Mouse (Mus musculus) testis, postnatal 14 days (tissue): ENCODE results near the gene Ppp2r5a.

Experiments
- DNase-seq: peaks from one replicate; pipeline ENCODE4 v3.0.0; 2021; ENCODE audit warnings: low spot score

The Ppp2r5a gene

DNA sequence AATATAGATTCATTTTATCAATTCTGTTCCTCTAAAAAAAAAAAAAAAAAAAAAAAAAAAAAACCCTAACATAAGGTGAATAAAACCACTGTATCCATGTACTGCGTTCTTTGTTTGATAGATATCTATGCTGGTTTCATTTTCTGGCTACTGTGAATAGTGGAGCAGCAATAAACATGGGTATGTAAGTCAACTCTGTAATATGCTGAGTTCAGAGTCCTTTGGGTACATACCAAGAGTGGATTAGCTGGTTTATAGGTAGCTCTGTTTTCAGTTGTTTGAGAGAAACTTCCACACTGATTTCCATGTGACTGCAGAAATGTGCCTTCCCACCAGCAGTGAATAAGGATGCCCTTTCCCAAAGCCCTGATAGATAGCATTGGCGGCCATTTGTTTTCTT is 25.0 kb downstream of the Ppp2r5a start:
- no peak for DNase-seq

DNA sequence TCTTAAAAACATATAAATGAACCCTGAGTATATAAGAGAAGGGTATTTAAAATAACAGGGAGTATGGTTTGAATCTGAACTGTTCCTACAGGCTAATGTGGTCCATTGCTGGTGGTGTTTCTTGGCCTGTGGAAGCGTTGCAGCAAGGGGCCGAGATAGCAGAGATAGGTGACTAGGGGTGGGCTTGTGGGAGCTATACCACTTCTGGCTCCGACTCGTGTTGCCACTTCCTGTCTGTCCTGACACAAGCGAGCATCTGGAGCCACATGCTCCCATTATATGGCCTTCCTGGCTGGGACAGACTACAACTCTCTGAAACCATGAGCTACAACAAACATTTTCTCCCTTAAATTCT is 27.5 kb downstream of the Ppp2r5a start:
- no peak for DNase-seq

DNA sequence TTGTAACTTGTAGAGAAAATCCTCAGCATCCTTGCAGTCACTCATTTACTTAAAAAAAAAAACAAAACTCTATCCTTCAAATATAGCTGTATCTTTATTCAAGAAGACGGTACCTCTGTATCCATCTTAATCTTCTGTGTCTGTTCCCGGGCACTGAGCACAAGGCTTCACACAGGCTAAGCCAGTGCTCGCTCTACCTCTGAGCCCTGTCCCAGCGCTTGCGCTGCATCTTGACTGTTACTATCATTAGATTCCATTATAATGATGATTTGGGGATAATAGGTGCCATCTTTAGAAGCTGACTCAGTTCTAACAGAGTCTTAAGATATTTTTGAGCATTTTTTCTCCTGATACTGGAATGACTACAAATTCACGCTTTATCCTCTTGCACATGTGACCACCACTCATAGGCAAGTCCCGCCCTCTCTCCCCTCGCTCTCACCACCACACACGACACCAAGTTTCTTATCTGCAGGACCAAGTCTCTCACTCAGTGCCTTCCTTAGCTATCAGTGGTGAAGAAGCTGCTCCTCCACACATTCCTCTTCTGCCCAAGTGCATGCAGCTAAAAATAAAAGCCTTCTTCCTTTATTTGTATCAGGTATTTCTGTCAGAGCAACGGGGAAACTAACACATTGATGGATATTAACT is 28.0 kb downstream of the Ppp2r5a start:
- no peak for DNase-seq

DNA sequence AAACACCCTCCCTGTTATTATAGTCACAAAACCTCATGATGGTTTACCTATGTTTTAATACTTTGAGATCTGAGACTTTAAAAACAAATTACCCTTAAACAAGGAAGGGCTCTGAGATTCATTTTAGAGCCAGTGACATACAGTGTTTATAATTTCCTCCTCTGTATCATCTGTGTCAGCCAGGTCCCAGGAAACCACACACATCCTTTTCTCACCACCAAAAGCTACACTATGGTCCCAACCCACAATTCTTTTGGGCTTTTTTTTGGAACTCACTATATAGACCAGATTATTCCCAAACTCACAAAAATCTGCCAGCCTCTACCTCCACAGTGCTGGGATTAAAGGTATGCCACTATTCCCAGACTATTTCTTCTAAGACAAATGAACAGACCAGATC is 33.9 kb downstream of the Ppp2r5a start:
- DNase-seq: no peak

DNA sequence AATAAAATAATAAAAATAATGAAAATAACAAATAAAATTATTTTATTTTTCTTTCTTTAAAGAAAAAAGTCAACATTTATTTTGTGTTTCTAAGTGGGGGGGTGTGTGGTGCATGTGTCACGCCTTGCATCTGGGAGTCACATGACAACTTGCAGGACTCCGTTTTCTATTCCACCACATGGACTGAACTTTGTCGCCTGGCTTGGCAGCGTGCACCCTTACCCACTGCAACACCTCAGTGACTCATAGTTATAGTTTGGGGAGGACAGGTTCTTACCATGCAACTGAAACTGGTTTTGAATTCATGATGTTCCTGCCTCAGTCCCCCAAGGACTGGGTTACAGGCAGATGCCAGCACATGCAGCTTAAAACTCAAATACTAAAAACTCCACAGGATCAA is 34.9 kb downstream of the Ppp2r5a start:
- DNase-seq: no peak

DNA sequence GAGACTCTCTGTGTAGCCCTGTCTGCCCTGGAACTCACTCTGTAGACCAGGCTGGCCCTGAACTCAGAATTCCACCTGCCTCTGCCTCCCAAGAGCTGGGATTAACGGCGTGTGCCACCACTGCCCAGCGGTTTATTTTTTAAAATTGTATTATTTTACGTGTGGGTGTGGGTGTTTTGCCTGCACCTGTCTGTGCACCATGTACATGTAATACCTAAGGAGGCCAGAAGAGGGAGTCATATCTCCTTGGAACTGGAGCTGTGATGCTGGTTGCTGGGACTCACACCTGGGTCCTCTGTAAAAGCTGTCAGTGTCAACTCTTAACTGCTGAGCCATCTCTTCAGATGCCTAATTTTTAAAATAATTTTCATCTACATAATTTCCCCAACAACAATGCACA is 38.6 kb downstream of the Ppp2r5a start:
- DNase-seq: no peak

DNA sequence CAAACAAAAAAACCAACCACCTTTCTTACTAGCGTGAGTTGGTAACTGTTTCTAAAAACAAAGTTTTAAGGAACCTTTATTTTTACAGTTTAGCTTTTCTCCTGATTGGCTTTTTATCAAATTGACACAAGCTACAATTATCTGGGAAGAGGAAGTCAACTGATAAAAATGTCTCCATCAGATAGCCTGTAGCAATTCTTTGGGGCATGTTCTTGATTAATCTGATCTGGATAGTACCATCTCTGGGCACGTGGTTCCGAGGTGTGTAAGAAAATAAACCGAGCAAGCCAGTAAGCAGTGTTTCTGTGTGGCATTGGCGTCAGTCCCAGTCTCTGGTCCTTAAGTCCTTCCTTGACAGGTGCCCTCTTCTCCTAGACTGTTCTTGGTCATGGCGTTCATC is 40.7 kb downstream of the Ppp2r5a start:
- no peak for DNase-seq

DNA sequence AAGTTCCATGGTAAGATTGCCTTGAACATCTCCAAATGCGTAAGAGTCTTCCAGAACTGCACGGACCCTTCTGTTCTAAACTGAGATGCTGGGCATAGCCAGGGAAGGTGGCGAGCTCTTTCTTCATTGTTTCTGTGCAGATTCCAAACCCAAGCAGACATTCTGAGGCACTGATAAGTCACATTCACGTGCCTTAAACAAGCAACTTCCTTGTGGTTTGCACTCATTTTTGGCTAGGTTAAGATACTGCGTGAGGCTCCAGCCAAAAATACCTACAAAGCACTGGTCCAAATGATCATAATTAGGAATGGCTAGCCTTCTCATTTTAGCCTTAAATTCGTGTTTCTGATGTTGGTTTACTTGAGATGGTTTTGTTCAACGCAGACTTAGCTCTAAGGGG is 43.6 kb downstream of the Ppp2r5a start:
- DNase-seq: no peak

DNA sequence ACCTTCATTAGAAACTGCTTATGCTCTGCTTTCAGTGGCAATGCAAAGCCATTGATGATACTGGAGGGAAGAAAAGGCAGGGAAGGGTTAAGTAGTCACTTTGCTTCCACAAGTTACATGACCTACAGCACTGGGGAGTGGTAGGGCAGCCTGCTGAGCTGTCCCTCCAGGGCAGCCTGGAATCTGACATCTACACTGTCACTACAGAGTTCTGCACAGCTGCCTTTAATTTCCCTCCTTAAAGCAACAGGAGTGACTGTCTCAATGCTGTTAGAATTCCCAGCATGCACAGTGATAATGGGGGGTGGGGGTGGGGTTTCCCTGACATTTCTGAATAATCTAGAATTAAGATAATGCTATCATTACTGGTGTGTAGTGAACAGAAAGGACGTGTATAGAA is 46.1 kb downstream of the Ppp2r5a start:
- no peak for DNase-seq

DNA sequence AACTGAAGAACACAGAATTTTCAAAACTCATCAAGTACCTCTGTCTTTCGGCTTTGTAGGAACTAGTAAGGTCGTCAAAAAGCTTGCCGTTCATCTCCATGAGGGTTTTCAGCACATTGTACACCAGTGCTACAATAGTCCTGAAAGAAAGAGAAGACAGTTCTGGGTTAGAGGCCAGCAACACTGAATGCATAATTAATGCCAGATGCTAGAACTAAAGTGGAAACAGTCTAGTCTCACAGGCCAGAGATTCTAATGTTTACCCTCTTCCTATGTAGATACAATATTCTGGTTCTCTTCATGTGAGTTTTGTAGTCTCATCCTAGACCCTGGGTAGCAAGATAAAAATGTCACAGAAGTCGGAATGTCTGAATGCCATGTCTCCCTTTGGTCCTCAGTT is 49.2 kb downstream of the Ppp2r5a start:
- DNase-seq: no peak

DNA sequence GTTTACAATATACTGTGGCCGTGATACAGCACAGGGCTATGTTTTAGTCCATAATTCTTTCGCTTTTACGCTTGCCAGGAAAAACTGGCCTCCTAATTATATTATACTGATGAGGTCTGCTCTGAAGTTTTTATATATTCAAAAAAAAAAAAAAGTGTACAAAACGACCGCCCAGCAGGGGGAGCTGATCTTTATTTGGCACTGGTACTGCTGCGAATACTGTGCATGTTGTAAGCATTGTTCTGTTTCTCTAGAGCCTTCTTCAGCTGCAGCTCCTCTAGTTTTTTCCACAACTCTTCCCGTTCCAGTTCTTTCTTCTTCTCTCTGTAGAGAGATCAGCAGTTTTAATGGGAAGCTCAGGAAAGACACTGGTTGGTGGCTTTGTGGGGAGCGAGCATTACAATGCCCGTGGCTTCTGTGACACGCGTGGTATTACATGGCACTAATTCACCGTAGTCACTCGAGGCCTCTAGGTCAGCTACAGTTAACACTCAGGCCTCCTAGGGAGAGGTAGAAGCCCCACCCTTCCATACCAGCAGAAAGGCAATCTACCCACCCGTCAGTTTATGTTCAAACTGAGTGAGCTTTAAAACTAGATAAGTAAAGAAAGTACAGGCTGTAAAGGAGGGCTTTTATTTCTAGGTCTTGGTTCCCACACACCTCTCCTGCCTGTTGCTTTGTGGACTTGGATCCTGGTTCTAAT is 50.1 kb downstream of the Ppp2r5a start:
- no peak for DNase-seq

DNA sequence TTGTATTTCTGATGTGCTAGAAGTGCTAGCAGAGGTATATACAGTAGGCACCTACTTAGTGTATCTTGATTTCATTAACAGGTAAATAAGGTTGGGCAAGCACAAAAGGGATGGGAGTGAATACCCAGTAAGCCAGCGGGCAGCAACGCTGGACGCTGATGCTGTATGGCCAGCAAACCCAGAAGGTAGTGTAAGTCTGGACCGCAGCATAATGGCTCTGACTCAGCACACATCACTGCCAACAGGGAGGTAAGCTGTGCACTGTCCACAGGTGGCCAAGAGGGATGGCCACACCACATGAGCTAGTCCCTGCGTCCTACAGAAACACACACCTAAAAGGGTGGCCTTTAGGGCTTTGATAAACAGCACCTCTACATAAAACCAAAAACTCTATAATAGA is 52.7 kb downstream of the Ppp2r5a start:
- no peak for DNase-seq

DNA sequence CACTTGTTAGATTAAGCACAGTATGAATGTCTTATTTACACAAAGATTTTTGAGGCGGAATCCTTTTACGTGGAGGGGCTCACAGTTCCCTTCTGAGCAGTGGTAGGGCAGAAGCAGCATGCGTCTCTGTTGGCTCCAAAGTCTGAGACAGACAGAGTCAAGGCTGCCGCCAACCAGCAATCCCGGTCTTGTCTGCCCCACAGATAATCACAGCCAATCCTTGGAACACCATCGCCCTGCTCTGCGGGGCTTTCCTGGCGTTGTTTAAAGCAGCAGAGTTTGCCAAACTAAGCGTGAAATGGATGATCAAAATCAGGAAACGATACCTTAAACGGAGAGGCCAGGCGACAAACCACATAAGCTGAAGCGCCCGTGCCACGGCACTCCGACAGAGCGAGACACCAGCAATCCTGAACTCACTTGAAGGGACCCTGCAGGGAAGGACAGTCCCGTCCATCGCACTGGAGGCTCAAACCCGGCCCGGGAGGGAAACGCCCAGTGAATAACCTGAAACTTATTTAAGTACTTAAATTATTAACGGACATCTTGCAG is 53.5 kb downstream of the Ppp2r5a start:
- DNase-seq: no peak

DNA sequence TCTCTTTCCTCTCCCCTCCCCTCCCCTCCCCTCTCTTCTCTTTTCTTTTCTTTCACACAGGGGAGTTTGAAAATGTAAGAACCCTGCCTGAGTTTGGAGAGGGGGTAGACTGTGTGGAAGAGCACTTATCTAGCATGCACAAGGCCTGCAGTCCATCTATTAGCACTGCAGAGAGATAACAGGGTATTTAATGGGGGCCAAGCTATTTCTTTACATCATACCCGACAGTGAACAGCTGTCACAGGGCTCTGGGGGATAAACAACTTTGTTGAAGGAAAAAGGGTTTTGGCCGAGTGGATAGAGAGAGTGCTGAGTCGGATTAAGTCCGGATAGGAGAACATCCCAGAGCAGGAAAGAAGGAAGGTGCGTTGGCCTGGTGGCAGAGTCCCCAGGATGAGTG is 54.1 kb downstream of the Ppp2r5a start:
- no peak for DNase-seq

DNA sequence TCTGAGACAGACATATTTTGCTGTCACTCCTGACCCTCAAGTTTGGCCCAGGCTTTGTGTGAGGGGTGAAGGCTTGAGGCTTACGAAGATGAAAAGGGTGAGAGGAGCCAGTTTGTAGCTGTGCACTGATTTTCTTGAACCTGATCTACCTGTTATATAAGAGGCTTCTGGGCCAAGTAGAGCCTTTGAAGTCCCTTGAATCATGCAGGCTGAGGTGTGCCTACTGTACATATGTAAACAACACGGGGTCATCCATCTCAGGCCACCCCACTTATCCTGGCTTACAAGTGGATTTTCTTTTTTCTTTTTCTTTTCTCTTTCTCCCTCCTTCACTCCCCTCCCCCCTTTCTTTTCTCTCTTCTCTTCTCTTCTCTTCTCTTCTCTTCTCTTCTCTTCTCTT is 54.5 kb downstream of the Ppp2r5a start:
- DNase-seq: no peak

DNA sequence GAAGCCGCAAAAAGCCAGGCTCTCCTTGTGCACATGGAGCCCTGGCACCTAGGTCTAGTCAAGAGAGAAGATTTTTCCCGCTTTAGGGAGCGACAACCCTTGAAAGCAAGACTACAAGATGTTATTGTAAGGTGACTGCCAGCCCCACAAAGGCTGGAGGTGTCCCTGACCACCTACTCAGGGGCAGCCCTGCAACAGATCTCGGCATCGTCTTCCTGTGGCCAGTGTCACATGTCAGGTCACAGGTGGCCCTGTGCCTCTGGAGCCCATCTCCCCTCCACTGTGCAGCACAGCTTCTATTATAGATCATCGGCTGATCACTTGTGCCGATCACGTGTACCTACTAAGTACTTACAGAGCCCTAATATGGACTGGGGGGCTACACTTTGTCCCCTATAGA is 55.5 kb downstream of the Ppp2r5a start:
- no peak for DNase-seq

DNA sequence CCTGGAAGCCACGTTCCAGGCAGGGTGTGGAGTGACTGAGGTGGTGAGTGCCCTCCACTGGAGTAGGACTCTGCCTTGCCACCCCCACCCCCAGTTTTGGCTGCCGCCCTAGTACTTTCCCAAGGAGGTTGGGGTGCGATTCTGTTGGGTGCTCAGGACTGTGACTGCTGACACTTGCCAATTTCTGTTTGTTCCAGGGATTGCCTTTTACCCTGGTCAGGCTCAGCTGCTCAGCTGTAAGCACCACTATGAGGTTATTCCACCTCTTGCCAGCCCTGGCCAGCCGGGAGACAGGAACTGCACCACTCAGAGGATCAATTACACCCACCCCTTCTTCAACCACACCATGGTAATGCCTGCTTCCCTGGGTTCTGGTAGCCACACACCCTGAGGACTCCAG is 62.5 kb downstream of the Ppp2r5a start:
- DNase-seq: no peak

DNA sequence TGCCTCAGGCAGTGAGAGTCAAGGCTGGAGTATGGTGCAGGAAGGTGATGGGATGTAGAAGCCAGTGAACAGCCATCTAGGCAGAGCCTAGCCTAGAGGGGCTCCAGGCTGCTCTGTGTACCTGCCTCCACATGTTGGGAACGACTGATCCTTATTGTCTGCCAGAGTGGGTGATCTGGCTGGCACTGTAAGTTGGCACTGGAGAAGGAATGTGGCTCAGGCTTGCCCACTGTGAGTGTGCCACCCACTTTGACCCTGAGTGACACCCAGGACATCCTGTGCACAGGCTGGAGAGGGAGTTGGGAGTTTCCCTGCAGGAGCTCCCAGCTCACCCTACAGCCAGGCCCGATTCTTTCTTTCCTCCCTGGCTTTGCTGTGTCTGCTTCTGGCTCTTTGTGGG is 63.2 kb downstream of the Ppp2r5a start:
- DNase-seq: no peak

DNA sequence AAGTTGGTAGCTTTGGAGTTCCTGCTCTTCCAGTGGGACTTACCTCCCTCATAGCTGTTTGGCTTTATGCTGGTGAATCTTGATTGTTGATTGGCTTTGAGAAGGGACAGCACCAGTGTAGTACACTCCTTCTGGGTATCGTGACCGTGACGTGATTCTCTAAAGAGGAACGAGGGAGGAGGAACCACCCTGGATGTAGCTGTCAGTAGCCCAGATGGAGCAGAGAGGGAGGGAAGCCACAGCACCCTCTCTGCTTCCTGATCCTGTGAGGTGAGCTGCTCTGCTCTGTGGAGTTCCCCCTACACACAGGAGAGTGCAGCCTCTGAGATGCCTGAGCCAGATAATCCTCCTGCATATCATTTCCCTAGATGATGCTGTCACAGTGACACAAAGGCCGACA is 68.6 kb downstream of the Ppp2r5a start:
- DNase-seq: no peak

DNA sequence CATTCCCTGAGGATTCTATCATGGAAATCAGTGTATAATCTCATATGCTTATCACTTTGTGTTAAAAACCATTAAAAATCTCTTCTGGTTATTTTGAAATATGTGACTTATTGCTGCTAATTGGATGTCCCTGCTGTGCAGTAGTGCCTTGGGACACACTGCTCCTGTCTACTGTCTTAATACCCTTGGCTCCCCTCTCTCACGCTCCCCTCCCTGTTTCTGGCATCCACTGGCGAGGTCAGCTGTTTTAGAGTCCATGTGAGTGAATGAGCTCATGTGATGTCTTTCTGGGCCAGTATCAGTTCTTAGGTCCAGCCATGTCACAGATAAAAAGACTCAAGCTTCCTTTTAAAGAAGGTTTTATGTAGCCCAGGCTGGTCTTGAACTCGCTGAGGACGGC is 72.7 kb downstream of the Ppp2r5a start:
- DNase-seq: no peak

DNA sequence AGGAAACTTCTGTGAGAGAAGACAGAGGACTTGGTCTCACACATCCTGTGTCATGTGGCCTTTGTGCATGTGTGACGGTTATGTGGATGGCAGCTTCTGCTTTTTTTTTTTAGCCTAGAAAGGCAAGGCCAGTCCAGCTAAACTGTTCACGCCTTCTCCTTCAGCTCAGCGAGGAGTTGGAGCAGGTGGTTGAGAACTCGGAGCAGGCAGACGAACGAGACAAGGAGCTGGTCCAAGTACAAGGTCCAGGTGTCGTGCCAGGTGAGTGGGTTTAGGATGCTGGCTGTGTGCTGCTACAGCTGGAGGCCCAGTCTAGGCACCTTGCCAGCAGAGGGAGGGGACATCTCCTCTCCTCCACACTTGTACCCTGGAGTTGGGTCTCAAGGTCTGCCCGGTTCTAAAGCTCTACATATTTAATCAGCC is 75.0 kb downstream of the Ppp2r5a start:
- DNase-seq: peak; percentile 84

DNA sequence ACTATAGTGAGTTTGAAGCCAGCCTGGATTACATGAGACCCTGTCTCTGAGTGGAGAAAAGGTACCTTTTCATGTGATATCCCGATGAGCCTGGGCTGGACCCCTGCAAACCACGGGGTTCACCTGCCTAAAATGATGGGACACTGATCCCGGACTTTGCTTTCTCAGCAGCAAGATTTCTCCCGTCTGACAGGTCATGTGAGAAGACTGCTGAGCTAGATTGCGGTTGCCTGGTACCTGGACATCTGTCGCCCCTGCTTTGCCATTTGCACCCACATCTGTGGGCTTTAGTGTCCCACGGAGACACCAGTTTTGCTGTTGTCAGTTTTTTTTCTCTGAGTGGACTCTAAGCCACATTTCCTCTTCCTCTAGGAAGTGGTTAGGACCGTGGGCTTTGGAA is 75.8 kb downstream of the Ppp2r5a start:
- no peak for DNase-seq

DNA sequence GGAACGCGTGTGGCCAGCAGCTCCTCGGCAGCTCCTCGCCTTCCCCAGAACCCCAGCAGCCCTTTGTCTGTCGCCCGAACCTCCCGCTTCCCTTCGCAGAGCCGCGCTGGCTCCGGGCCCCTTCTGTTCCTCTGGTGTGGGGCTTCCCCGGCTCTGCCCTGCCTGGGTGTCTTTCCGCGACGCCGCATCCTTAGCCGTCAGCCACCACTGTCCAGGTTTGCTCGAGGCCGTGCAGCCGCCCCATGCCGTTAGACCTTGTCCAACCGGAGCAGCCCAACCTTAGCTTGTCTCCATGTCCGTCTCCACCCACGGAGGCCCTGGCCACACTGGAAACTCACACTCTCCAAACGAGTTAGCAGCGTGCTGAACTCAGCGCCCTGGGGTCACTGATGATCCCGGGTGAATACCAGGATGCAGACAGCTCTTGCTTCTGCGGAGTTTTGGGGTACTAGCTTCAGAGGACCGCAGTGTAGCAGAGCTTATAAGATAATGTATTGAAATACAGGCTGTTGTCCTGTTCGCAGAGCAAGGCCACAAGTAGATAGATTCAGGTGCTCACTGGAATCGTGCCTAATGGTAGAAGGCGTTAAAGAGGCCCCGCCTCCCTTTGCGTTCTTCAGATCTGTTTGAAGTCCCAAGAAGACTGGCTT is 76.7 kb downstream of the Ppp2r5a start:
- no peak for DNase-seq
